Mouse (Mus musculus): ENCODE data around the gene Csrp2. TPM values are rescaled to one million over a fixed set of nuclear protein-coding genes. Genes with fewer than 3 reads are reported as not detected.
A peak's percentile ranks its signal among the peaks of the same experiment; 100 is the strongest.

Csrp2 gene
- polyA plus RNA-seq, 2 experiments: 13.7 to 15.1 TPM

- TF ChIP-seq EP300 (IDR thresholded peaks at IDR 0.05; ENCODE audit: low read depth) (no peak), CTCF (IDR thresholded peaks at IDR 0.05; ENCODE audit: low read depth) (no peak)
- H3K4me3 ChIP-seq (ENCODE audit: insufficient read depth in 1 of 2, low read depth in 2 of 2, low read length in 2 of 2): peak overlapping the region; percentile 2 to 47; a peak in 3 of 4 replicates
- H3K36me3 ChIP-seq (replicated peaks; ENCODE audit: control insufficient read depth, insufficient read depth, low read depth): no peaks in the 10 kb centered on the region
- H3K4me1 ChIP-seq (replicated peaks; ENCODE audit: control insufficient read depth in 2 of 2, insufficient read depth in 2 of 2, low read length in 1 of 2): peaks cover 0 to 7% of the 10 kb centered on the region in 2 experiments; a peak in 2 of 4 replicates
- no peaks in the 10 kb centered on the region for H3K9me3 ChIP-seq (ENCODE audit: control insufficient read depth, low read length)
- 57% methylated on average over 13 of the region's 13 CpGs for WGBS (ENCODE audit: insufficient replicate concordance)
- H3K9ac ChIP-seq (replicated peaks): no peak overlapping the region
- peak overlapping the region; percentile 47 for H3K4me2 ChIP-seq (ENCODE audit: low read depth)
- no peaks in the 10 kb centered on the region for H3K27me3 ChIP-seq (ENCODE audit: control insufficient read depth, insufficient read depth, low read length)
- H3K27ac ChIP-seq: no peak overlapping the region
- ATAC-seq (ENCODE audit: insufficient read depth): peak; percentile 18; the same call in 1 of the 2 replicates
- DNase-seq (ENCODE audit: low read depth in 3 of 3, low spot score in 3 of 3): no peak
Observed at GRCm38 (mm10) chr10:110931161-110931912, 11.7 kb downstream of the Csrp2 start.

GRCm38 (mm10) chr10:110931913-110932560 lies 12.4 kb downstream of the Csrp2 start:
- Histone ChIP-seq H3K4me2 (ENCODE audit: low read depth) (peak overlapping the region; percentile 47), H3K27me3 (ENCODE audit: control insufficient read depth, insufficient read depth, low read length) (no peaks in the 10 kb centered on the region), H3K9ac (replicated peaks) (no peak overlapping the region), H3K36me3 (replicated peaks; ENCODE audit: control insufficient read depth, insufficient read depth, low read depth) (no peaks in the 10 kb centered on the region), H3K4me3 (ENCODE audit: insufficient read depth in 1 of 2, low read depth in 2 of 2, low read length in 2 of 2) (peak overlapping the region; percentile 2 to 47; a peak in 3 of 4 replicates), H3K9me3 (ENCODE audit: control insufficient read depth, low read length) (no peaks in the 10 kb centered on the region), H3K27ac (no peak overlapping the region), H3K4me1 (replicated peaks; ENCODE audit: control insufficient read depth in 2 of 2, insufficient read depth in 2 of 2, low read length in 1 of 2) (peaks cover 0 to 5% of the 10 kb centered on the region in 2 experiments; a peak in 2 of 4 replicates)
- ATAC-seq (ENCODE audit: insufficient read depth) (peak; percentile 70; the same call in 1 of the 2 replicates), DNase-seq (ENCODE audit: low read depth in 3 of 3, low spot score in 3 of 3) (no peak)
- TF ChIP-seq EP300 (IDR thresholded peaks at IDR 0.05; ENCODE audit: low read depth) (no peak), CTCF (IDR thresholded peaks at IDR 0.05; ENCODE audit: low read depth) (no peak)
- 37% methylated on average over 20 of the region's 20 CpGs for WGBS (ENCODE audit: insufficient replicate concordance)

- DNase-seq (ENCODE audit: low read depth in 3 of 3, low spot score in 3 of 3): no peak
- 67% methylated on average over 5 of the region's 5 CpGs for WGBS (ENCODE audit: insufficient replicate concordance)
- no peaks in the 10 kb centered on the region for H3K36me3 ChIP-seq (replicated peaks; ENCODE audit: control insufficient read depth, insufficient read depth, low read depth)
- H3K27ac ChIP-seq: no peak overlapping the region
- H3K4me2 ChIP-seq (ENCODE audit: low read depth): no peak overlapping the region
- no peak overlapping the region for H3K4me3 ChIP-seq (ENCODE audit: insufficient read depth in 1 of 2, low read depth in 2 of 2, low read length in 2 of 2)
- no peak overlapping the region for H3K9ac ChIP-seq (replicated peaks)
- no peak for ATAC-seq (ENCODE audit: insufficient read depth)
- no peak for TF ChIP-seq EP300 (IDR thresholded peaks at IDR 0.05; ENCODE audit: low read depth)
- TF ChIP-seq CTCF (IDR thresholded peaks at IDR 0.05; ENCODE audit: low read depth): no peak
- H3K9me3 ChIP-seq (ENCODE audit: control insufficient read depth, low read length): no peaks in the 10 kb centered on the region
- H3K27me3 ChIP-seq (ENCODE audit: control insufficient read depth, insufficient read depth, low read length): no peaks in the 10 kb centered on the region
- H3K4me1 ChIP-seq (replicated peaks; ENCODE audit: control insufficient read depth in 2 of 2, insufficient read depth in 2 of 2, low read length in 1 of 2): peaks cover 0 to 5% of the 10 kb centered on the region in 2 experiments; a peak in 2 of 4 replicates
Observed at GRCm38 (mm10) chr10:110933584-110933983, 14.0 kb downstream of the Csrp2 start.

- DNase-seq (ENCODE audit: low read depth in 3 of 3, low spot score in 3 of 3): no peak
- Histone ChIP-seq H3K9me3 (ENCODE audit: control insufficient read depth, low read length) (no peaks in the 10 kb centered on the region), H3K4me3 (ENCODE audit: insufficient read depth in 1 of 2, low read depth in 2 of 2, low read length in 2 of 2) (no peak overlapping the region), H3K9ac (replicated peaks) (no peak overlapping the region), H3K4me1 (replicated peaks; ENCODE audit: control insufficient read depth in 2 of 2, insufficient read depth in 2 of 2, low read length in 1 of 2) (peaks cover 0 to 5% of the 10 kb centered on the region in 2 experiments; a peak in 2 of 4 replicates), H3K36me3 (replicated peaks; ENCODE audit: control insufficient read depth, insufficient read depth, low read depth) (no peaks in the 10 kb centered on the region), H3K27me3 (ENCODE audit: control insufficient read depth, insufficient read depth, low read length) (no peaks in the 10 kb centered on the region), H3K4me2 (ENCODE audit: low read depth) (no peak overlapping the region), H3K27ac (no peak overlapping the region)
- TF ChIP-seq EP300 (IDR thresholded peaks at IDR 0.05; ENCODE audit: low read depth): no peak
- TF ChIP-seq CTCF (IDR thresholded peaks at IDR 0.05; ENCODE audit: low read depth): no peak
- no peak for ATAC-seq (ENCODE audit: insufficient read depth)
- WGBS (ENCODE audit: insufficient replicate concordance): 81% methylated on average over 11 of the region's 11 CpGs
Observed at GRCm38 (mm10) chr10:110935081-110935480, 15.5 kb downstream of the Csrp2 start.

- ATAC-seq (ENCODE audit: insufficient read depth) (no peak), DNase-seq (ENCODE audit: low read depth in 3 of 3, low spot score in 3 of 3) (no peak)
- TF ChIP-seq CTCF (IDR thresholded peaks at IDR 0.05; ENCODE audit: low read depth) (no peak), EP300 (IDR thresholded peaks at IDR 0.05; ENCODE audit: low read depth) (no peak)
- Histone ChIP-seq H3K4me2 (ENCODE audit: low read depth) (no peak overlapping the region), H3K27ac (no peak overlapping the region), H3K4me1 (replicated peaks; ENCODE audit: control insufficient read depth in 2 of 2, insufficient read depth in 2 of 2, low read length in 1 of 2) (peaks cover 0 to 5% of the 10 kb centered on the region in 2 experiments; a peak in 2 of 4 replicates), H3K27me3 (ENCODE audit: control insufficient read depth, insufficient read depth, low read length) (no peaks in the 10 kb centered on the region), H3K36me3 (replicated peaks; ENCODE audit: control insufficient read depth, insufficient read depth, low read depth) (no peaks in the 10 kb centered on the region), H3K9ac (replicated peaks) (no peak overlapping the region), H3K4me3 (ENCODE audit: insufficient read depth in 1 of 2, low read depth in 2 of 2, low read length in 2 of 2) (no peak overlapping the region), H3K9me3 (ENCODE audit: control insufficient read depth, low read length) (no peaks in the 10 kb centered on the region)
- 26% methylated on average over 7 of the region's 7 CpGs for WGBS (ENCODE audit: insufficient replicate concordance)
Observed at GRCm38 (mm10) chr10:110935669-110936068, 16.1 kb downstream of the Csrp2 start.
